Mouse (Mus musculus): ENCODE results near the gene 4930432M17Rik. TPM values are rescaled to one million over a fixed set of nuclear protein-coding genes. Genes with fewer than 3 reads are reported as not detected.

4930432M17Rik gene
- polyA plus RNA-seq, 1 experiment = not detected

DNA sequence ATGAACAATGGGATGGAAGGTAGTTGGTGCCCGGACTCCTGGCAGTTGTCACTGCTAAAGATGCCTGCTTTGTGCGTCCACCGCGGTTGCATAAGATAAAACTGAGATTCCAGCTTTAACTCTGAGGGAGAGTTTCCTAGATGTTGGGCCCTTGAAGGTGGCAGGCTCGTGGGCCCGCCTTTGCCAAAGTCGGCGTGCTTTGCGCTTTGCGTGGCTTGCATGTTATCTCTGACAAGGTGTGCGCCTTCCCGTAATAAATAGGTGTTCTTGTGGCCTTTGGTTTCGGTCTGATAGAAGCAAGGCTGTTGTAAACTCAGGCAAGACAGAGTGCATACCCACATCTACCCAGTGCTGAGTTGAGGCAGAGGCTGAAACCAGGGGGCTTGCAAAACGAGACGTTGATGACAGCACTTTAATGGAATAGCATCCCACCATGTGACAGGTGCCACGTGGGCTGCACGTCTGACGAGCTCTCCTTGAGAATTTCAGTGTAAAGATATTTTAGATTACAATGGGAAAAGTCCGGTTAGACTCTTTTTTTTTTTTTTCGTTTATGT is 53.5 kb downstream of the 4930432M17Rik start:
- TF ChIP-seq CTCF (IDR thresholded peaks at IDR 0.05; ENCODE audit: borderline replicate concordance, insufficient read depth, low read length) (no peak), POLR2A (IDR thresholded peaks at IDR 0.05; ENCODE audit: low read depth, low read length) (peak; percentile 49)
- Histone ChIP-seq H3K4me3 (ENCODE audit: insufficient read depth, low read length) (peak overlapping the region; percentile 60), H3K27ac (ENCODE audit: insufficient read depth, low read length) (peak overlapping the region; percentile 43), H3K4me1 (ENCODE audit: control insufficient read depth, insufficient read depth, low read length) (peaks cover 13% of the 10 kb centered on the region)

DNA sequence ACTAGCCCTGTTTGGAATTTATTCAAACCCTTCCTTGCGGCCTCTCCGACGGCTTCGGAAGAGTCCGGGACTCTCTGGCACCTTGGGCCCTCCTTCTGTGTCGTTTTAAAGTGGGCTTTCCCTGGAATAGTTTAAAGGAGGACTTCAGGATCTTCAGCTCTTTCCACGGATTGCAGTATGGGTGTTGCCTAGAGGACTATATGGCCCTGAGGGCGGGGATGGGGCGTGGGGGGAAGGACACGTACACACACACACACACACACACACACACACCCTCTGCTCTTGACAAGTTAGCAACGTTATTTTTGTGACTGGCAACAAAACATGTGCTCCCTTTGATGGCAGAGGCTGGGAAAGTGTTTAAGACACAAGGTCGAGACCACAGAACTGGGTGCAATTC is 54.0 kb downstream of the 4930432M17Rik start:
- Histone ChIP-seq H3K27ac (ENCODE audit: insufficient read depth, low read length) (peak overlapping the region; percentile 43), H3K4me1 (ENCODE audit: control insufficient read depth, insufficient read depth, low read length) (peaks cover 13% of the 10 kb centered on the region), H3K4me3 (ENCODE audit: insufficient read depth, low read length) (peak overlapping the region; percentile 60)
- TF ChIP-seq POLR2A (IDR thresholded peaks at IDR 0.05; ENCODE audit: low read depth, low read length) = peak; percentile 33; the same call in 1 of the 2 replicates
- TF ChIP-seq CTCF (IDR thresholded peaks at IDR 0.05; ENCODE audit: borderline replicate concordance, insufficient read depth, low read length) = no peak

DNA sequence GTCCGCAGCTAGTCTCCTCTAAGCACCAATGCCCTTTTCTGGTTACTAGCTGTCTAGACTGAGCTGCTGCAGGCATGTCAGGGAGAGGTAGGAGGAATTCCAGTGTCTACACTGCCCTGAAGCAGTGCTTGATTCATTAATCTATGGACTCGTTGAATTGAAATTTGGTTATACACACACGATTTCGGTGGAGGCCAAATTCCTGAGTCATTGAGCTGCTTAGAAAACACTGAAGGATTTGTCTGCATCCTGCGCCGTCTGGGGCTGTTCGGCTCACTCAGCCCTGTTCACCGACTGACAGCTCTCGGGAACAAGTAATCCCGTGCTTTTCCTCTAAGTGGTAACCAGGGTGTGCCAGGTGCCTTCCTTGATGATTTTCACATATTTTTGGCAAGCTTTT is 55.1 kb downstream of the 4930432M17Rik start:
- peak overlapping the region; percentile 15 for H3K27ac ChIP-seq (ENCODE audit: insufficient read depth, low read length)
- TF ChIP-seq CTCF (IDR thresholded peaks at IDR 0.05; ENCODE audit: borderline replicate concordance, insufficient read depth, low read length) = no peak
- peak; percentile 31; the same call in 1 of the 2 replicates for TF ChIP-seq POLR2A (IDR thresholded peaks at IDR 0.05; ENCODE audit: low read depth, low read length)
- H3K4me1 ChIP-seq (ENCODE audit: control insufficient read depth, insufficient read depth, low read length) = peaks cover 13% of the 10 kb centered on the region
- peak overlapping the region; percentile 60 for H3K4me3 ChIP-seq (ENCODE audit: insufficient read depth, low read length)

DNA sequence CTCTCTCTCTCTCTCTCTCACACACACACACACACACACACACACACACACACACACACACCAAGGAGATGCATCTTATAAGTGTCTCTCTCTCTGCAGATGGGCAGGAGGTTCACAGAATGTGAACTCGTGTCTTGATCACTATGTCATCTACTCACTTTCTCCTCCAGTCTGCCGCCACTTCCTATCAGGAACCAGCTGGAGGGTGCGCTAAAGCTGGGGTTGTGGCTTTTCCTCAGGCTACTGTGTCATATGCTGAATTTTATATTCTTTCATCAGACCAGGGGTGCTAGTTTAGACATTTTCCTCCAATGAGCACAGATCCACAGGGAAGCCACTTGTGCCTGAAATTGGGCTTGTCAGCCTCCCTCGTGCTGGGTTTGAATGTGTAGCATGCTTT is 59.1 kb downstream of the 4930432M17Rik start:
- no peak overlapping the region for H3K4me3 ChIP-seq (ENCODE audit: insufficient read depth, low read length)
- H3K27ac ChIP-seq (ENCODE audit: insufficient read depth, low read length) = peak overlapping the region; percentile 41; the same call in 1 of the 2 replicates
- TF ChIP-seq CTCF (IDR thresholded peaks at IDR 0.05; ENCODE audit: borderline replicate concordance, insufficient read depth, low read length) (no peak), POLR2A (IDR thresholded peaks at IDR 0.05; ENCODE audit: low read depth, low read length) (no peak)
- H3K4me1 ChIP-seq (ENCODE audit: control insufficient read depth, insufficient read depth, low read length) = peaks cover 3% of the 10 kb centered on the region; the same call in 1 of the 2 replicates

Other genes with a start within 250 kb of the 4930432M17Rik start
- 720 and 799 TPM in 2 replicates for gene Cnn3, start 244.3 kb upstream of the 4930432M17Rik start, polyA plus RNA-seq (2011; ENCODE audit: insufficient read length, low read depth, missing spikeins)
- gene Slc44a3, start 138.4 kb upstream of the 4930432M17Rik start, polyA plus RNA-seq (2011; ENCODE audit: insufficient read length, low read depth, missing spikeins) = 0.70 TPM in 1 of 2 replicates, not detected in the other
- 168 and 276 TPM in 2 replicates for gene F3, start 52.8 kb downstream of the 4930432M17Rik start, polyA plus RNA-seq (2011; ENCODE audit: insufficient read length, low read depth, missing spikeins)
- gene Abcd3, start 144.5 kb downstream of the 4930432M17Rik start, polyA plus RNA-seq (2011; ENCODE audit: insufficient read length, low read depth, missing spikeins) = 43.0 and 48.5 TPM in 2 replicates